Mouse (Mus musculus) brain, embryonic 14.5 days (tissue): Measurements from ENCODE around the gene Sh3rf1.

ENCODE experiments used
- CTCF ChIP-seq: fragments of 200-500 bp; IDR thresholded peaks from 2 replicates; pipeline ENCODE4 v1.5.1; 2012; ENCODE audit warnings: inconsistent platforms, mild to moderate bottlenecking, moderate library complexity, borderline replicate concordance; ENCODE audit not compliant: insufficient read depth, insufficient read length; ENCODE audit errors: extremely low read depth
- POLR2A ChIP-seq: fragments of 200-500 bp; IDR thresholded peaks from 2 replicates; pipeline ENCODE4 v1.6.1; 2012; ENCODE audit warnings: mild to moderate bottlenecking, inconsistent platforms, borderline replicate concordance; ENCODE audit not compliant: poor library complexity, insufficient read depth, insufficient read length, severe bottlenecking; ENCODE audit errors: extremely low read depth

DNA sequence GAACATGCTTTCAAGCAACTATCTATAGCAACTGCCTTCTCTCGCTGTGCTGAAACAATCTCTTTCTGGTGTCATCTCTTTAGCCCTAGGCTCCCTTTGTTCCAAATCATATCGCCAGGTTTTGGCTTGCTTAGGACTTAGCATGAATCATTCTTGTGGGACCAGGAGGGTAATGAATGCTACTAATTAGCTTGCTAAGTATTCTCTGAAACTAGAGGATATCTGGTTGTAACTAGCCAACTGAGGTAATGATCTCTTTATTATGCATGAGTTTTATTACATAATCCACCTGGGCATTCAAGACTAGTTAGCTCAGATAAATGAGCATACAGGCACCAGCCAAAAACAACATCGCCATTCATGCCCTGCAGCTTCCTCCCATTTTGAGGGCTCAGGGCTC is 219.3 kb downstream of the Sh3rf1 start:
- TF ChIP-seq CTCF (no peak), POLR2A (no peak)
